Mouse (Mus musculus) heart, embryonic 16.5 days (tissue): ENCODE data around the gene Gcsam. TPM values are rescaled to one million over a fixed set of nuclear protein-coding genes. Genes with fewer than 3 reads are reported as not detected.

Experiments
- ATAC-seq: fragments of 200-750 bp; cut with Nextera tagmentation; replicated peaks from 2 replicates; pipeline ENCODE4 v1.8.0; 2017; ENCODE audit warnings: moderate number of reproducible peaks; ENCODE audit not compliant: insufficient read depth, low FRiP score; ENCODE audit errors: extremely low read depth
- H3K27ac ChIP-seq: fragments of 300-500 bp; sonication (generic); 2 replicates; pipeline ENCODE4 v1.5.1; 2014; ENCODE audit warnings: mild to moderate bottlenecking, low read length, control low read depth, moderate library complexity
- H3K27me3 ChIP-seq: fragments of 300-500 bp; sonication (generic); 2 replicates; pipeline ENCODE4 v1.6.1; 2014; ENCODE audit warnings: low read length, mixed read lengths; ENCODE audit not compliant: control insufficient read depth, insufficient read depth
- H3K36me3 ChIP-seq: fragments of 300-500 bp; sonication (generic); 2 replicates; pipeline ENCODE4 v1.6.1; 2014; ENCODE audit not compliant: control insufficient read depth, insufficient read depth
- H3K4me1 ChIP-seq: fragments of 300-500 bp; sonication (generic); 2 replicates; pipeline ENCODE4 v1.6.1; 2014; ENCODE audit warnings: low read length, mixed read lengths; ENCODE audit not compliant: control insufficient read depth, insufficient read depth
- H3K4me2 ChIP-seq: fragments of 300-500 bp; sonication (generic); 2 replicates; pipeline ENCODE4 v1.6.1; 2014; ENCODE audit warnings: low read depth, mild to moderate bottlenecking, control low read depth, low read length
- H3K4me3 ChIP-seq: fragments of 300-500 bp; sonication (generic); 2 replicates; pipeline ENCODE4 v1.5.1; 2014; ENCODE audit warnings: mild to moderate bottlenecking, control low read depth, low read length
- H3K9ac ChIP-seq: fragments of 300-500 bp; sonication (generic); 2 replicates; pipeline ENCODE4 v1.6.1; 2014; ENCODE audit warnings: low read length, control low read depth
- H3K9me3 ChIP-seq: fragments of 300-500 bp; sonication (generic); replicated peaks from 2 replicates; pipeline ENCODE4 v1.6.1; 2016; ENCODE audit warnings: low read length; ENCODE audit not compliant: control insufficient read depth
- WGBS: fragments of 180-500 bp; shearing (Covaris S2); extraction: QIAGEN DNeasy Blood & Tissue Kit; methylation state at CpG from one replicate; pipeline ENCODE4 v1.1.7; 2014; 5-methylcytosine and 5-hydroxymethylcytosine counted together
- polyA plus RNA-seq: library from polyadenylated mRNA; unstranded; fragments of >200 nt; fragmentation: Nextera tagmentation; extraction: Ambion mirVana; gene quantifications from 2 replicates; pipeline ENCODE4 v1.2.1, GENCODE M21; 2015

Gene Gcsam
- polyA plus RNA-seq, 1 experiment from 2014 or later: 0.53 TPM

DNA sequence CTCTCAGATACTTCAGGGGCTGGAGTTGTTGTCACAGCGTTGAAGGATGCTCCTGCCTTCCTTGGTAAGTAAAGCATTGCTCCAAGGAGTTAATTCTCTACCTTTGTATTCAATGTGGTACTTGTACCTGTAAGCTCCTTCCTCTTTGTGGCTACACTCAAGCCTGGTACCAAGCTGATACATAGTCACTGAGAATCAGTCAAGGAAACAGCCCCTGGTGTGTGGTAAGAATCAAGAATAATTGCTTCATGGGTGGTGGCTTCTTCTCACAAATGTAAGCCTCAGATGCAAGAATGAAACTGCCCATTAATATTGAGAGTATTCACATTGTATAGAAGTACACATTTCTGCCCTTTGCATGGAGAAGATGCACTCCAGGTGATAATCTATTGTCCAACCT is 5.8 kb downstream of the Gcsam start:
- no peaks in the 10 kb centered on the region for H3K36me3 ChIP-seq
- H3K4me2 ChIP-seq: no peak overlapping the region
- H3K9me3 ChIP-seq: no peaks in the 10 kb centered on the region
- WGBS: 93% methylated on average over 1 of the region's 1 CpGs
- H3K27ac ChIP-seq: no peak overlapping the region
- H3K4me3 ChIP-seq: no peak overlapping the region
- H3K27me3 ChIP-seq: no peaks in the 10 kb centered on the region
- no peak for ATAC-seq
- H3K9ac ChIP-seq: no peak overlapping the region
- H3K4me1 ChIP-seq: no peaks in the 10 kb centered on the region

DNA sequence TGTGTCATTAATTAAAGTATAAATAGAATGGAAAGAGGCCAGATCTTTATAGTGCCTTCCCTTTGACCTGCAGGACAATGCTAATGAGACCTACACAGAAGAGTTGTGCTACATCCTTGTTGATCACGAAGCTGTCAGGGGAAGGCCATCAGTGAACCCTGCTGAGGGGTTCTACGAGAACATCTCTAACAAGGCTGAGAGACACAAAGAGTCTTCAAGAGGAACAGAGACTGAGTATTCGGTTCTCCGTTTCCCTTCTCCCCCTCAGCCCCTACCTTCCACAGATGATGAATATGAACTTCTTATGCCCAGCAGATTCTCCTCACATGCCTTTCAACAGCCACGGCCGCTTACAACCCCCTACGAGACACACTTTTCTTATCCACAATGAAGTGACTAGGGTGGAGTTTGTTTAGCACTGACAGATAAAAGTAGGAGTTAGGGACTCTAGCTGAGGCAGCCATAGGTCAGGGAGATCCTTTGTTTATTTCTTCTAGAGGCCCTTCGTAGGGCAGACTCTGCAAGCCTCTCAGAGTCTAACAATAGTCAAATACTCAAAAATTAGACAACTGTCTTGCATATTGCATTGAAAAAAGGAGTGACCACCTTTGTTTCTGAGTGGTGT is 9.7 kb downstream of the Gcsam start:
- Histone ChIP-seq H3K27me3 (no peaks in the 10 kb centered on the region), H3K27ac (no peak overlapping the region), H3K4me3 (no peak overlapping the region), H3K4me1 (no peaks in the 10 kb centered on the region), H3K9me3 (no peaks in the 10 kb centered on the region), H3K9ac (no peak overlapping the region), H3K36me3 (no peaks in the 10 kb centered on the region), H3K4me2 (no peak overlapping the region)
- no peak for ATAC-seq
- WGBS: 49% methylated on average over 8 of the region's 8 CpGs

DNA sequence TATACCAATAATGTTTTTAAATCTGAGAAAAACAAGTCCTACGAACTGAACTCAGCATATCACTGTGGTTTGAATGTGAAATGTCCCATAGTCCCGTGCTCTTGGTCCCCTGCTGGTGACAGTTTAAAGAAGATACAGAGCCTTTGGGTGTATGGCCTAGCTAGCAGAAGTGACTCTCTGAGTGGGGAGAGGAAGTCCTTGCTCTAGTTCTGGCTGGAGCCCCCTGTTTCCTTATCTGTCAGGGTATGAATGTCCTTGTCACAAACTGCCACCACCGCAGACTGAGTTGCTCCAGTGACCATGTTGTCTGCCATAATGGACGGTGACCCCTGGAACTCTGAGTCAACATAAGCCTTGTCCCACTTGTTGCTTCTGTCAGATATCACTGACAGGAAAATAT is 13.1 kb downstream of the Gcsam start:
- H3K4me2 ChIP-seq: no peak overlapping the region
- 71% methylated on average over 4 of the region's 4 CpGs for WGBS
- no peak for ATAC-seq
- H3K27ac ChIP-seq: no peak overlapping the region
- no peaks in the 10 kb centered on the region for H3K4me1 ChIP-seq
- no peak overlapping the region for H3K4me3 ChIP-seq
- no peaks in the 10 kb centered on the region for H3K27me3 ChIP-seq
- H3K9ac ChIP-seq: no peak overlapping the region
- H3K36me3 ChIP-seq: no peaks in the 10 kb centered on the region
- no peaks in the 10 kb centered on the region for H3K9me3 ChIP-seq

DNA sequence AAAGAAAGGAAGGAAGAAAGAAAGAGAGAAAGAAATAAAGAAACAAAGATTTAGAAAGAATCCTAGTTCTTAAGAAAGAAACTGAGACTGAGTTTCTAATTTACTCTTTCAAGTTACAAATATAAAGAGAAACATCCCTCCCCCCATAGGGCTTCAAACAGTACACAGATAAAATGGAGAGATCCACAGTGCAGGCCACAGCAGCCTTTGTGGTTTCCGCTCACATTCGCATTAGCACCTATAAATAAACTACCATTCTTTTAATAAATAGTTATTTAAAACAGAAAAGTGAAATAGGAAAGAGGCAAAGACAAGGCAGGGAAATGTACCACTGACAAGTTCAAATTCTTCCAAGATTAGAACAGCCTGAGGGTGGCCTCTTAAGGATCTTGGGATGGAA is 14.6 kb downstream of the Gcsam start:
- Histone ChIP-seq H3K4me2 (no peak overlapping the region), H3K4me1 (no peaks in the 10 kb centered on the region), H3K9ac (no peak overlapping the region), H3K27ac (no peak overlapping the region), H3K27me3 (no peaks in the 10 kb centered on the region), H3K4me3 (no peak overlapping the region), H3K9me3 (no peaks in the 10 kb centered on the region), H3K36me3 (no peaks in the 10 kb centered on the region)
- no peak for ATAC-seq
- 63% methylated on average over 2 of the region's 2 CpGs for WGBS

DNA sequence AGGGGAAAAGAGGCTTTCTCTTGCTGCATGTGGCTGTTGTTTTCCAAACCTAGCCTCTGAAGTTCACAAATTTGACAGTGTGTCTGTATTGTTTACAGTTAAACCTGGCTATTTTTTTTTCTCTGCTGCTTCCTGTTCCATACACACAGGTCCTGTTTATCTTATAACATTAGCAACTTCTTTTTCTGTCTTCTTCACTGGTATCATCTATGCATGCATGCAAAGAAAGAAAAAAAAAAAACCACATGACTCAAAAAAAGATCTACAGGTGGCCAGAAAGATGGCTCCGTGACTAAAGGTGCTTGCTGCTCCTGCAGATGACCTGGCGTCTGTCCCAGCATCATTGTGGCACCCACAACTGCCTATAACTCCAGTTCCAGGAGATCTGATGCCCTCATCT is 15.2 kb downstream of the Gcsam start:
- Histone ChIP-seq H3K4me1 (no peaks in the 10 kb centered on the region), H3K4me2 (no peak overlapping the region), H3K27ac (no peak overlapping the region), H3K4me3 (no peak overlapping the region), H3K36me3 (no peaks in the 10 kb centered on the region), H3K27me3 (no peaks in the 10 kb centered on the region), H3K9ac (no peak overlapping the region), H3K9me3 (no peaks in the 10 kb centered on the region)
- ATAC-seq: no peak
- WGBS: 69% methylated on average over 2 of the region's 2 CpGs

DNA sequence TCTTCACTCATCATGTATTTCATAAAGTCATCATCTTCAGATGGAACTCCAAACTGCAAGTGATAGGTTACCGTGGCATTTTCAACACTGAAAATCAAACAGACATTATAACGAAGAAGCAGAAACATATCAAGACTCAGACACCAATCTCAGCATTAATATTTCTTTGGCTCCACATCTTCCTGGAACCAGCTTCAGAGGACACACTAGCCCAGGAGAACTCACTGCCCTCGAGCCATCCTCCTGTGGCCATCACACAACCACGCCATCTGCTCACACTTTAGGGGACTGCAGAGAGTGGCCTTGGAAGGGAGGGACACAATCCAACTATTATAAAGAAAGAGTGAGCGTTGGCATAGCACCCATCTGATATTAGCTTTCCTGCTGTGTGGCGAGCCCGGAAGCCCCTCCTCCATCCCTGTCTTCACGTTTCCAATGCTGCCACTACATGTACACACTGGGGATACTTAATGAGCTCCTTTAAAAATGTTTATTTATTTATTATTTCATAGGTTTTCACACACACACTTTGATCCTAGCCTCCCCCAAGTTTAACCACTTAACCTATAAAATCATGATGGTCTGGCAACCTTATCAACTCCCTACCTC is 19.4 kb downstream of the Gcsam start:
- Histone ChIP-seq H3K9me3 (no peaks in the 10 kb centered on the region), H3K9ac (no peak overlapping the region), H3K4me3 (no peak overlapping the region), H3K27me3 (no peaks in the 10 kb centered on the region), H3K36me3 (no peaks in the 10 kb centered on the region), H3K4me2 (no peak overlapping the region), H3K27ac (no peak overlapping the region), H3K4me1 (no peaks in the 10 kb centered on the region)
- ATAC-seq: no peak
- WGBS: 59% methylated on average over 8 of the region's 8 CpGs

DNA sequence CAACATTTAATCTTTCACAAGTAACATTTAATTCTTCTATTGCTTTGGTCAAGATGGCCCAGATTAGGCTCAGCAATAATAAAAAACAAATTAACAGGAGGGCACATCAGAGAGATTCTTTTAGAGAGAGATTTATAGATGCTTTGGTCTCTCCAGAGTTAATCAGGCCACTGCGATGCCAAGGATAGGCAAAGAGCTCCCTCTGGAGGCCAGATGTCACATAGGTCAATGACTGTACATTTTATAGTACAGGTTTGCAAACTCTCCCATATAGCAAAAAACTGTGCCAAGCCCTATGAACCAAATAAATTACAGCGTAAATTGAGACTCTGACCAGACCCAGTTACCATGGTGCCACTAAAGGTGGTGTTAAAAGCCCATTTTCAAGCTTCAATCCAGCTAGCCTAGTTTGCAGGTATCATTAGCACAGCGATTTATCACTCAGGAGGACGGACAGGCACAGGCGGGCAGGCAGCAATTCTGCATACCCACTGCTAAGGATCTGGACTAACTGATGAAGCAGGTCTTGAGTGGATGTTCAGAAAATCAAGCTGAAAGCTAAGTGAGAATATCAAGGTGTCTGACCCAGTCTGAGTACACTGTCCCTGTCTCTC is 20.3 kb downstream of the Gcsam start:
- no peak overlapping the region for H3K4me2 ChIP-seq
- no peaks in the 10 kb centered on the region for H3K4me1 ChIP-seq
- 52% methylated on average over 5 of the region's 5 CpGs for WGBS
- H3K27ac ChIP-seq: no peak overlapping the region
- H3K9ac ChIP-seq: no peak overlapping the region
- H3K27me3 ChIP-seq: no peaks in the 10 kb centered on the region
- no peaks in the 10 kb centered on the region for H3K9me3 ChIP-seq
- ATAC-seq: no peak
- no peaks in the 10 kb centered on the region for H3K36me3 ChIP-seq
- no peak overlapping the region for H3K4me3 ChIP-seq

DNA sequence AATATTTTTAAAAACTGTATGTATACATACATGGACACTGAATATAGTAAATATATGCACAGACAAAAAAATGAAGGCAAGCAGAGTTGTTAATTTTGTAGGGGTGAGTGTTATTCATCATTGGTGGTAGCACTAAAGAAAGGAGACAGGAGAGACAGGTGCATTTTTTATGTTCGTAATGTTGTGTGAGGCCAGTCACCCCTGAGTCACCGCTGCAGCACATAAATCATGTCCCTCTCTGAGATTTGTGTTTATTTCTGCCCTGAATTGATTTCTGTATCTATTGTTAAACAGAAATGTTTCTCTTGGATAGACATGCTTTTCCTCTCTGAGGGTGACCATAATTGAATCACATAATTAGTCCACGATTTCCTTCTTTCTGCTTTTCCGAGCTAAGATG is 22.2 kb downstream of the Gcsam start:
- no peaks in the 10 kb centered on the region for H3K4me1 ChIP-seq
- no peak for ATAC-seq
- H3K27me3 ChIP-seq: no peaks in the 10 kb centered on the region
- H3K27ac ChIP-seq: no peak overlapping the region
- no peak overlapping the region for H3K4me2 ChIP-seq
- no peak overlapping the region for H3K9ac ChIP-seq
- no peaks in the 10 kb centered on the region for H3K36me3 ChIP-seq
- H3K9me3 ChIP-seq: no peaks in the 10 kb centered on the region
- no peak overlapping the region for H3K4me3 ChIP-seq
- WGBS: 76% methylated on average over 4 of the region's 4 CpGs

DNA sequence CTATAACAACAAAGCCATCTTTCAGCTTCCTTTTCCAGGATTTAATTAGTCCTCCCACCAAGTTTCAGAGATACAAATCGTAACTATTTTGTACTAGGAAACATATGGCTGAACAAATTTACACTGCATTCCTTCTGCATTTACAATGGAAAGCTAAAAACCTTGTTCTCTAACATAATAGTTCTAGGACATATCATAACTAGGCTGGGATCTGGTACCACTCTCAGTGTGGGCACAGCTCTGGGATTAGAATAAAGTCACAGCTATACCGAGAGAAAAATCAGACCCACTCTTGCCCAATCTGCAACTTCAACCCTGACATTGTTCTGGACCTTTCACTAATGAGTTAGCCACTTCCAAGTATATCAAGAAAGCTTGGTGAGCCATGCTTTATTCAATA is 25.6 kb downstream of the Gcsam start:
- H3K27me3 ChIP-seq: no peaks in the 10 kb centered on the region
- 61% methylated on average over 2 of the region's 2 CpGs for WGBS
- ATAC-seq: no peak
- no peaks in the 10 kb centered on the region for H3K9me3 ChIP-seq
- no peak overlapping the region for H3K4me3 ChIP-seq
- H3K9ac ChIP-seq: no peak overlapping the region
- H3K27ac ChIP-seq: no peak overlapping the region
- H3K36me3 ChIP-seq: no peaks in the 10 kb centered on the region
- H3K4me1 ChIP-seq: no peaks in the 10 kb centered on the region
- H3K4me2 ChIP-seq: no peak overlapping the region
